Mouse (Mus musculus) gastrocnemius, postnatal 14 days (tissue): ENCODE data around the gene Ccdc186. TPM values are rescaled to one million over a fixed set of nuclear protein-coding genes. Genes with fewer than 3 reads are reported as not detected.
"Not testable (repeated sequence)": the region's sequence is repeated elsewhere in the genome, so short reads cannot be mapped to it uniquely, and the experiment has no call there.

ENCODE experiments used
- DNase-seq: peaks from one replicate; pipeline ENCODE4 v3.0.0; 2021; ENCODE audit warnings: mixed read lengths
- intact Hi-C: fragments of 180-260 bp; cut with DNase I; formaldehyde crosslinking; loops from one replicate; pipeline ENCODE4 v1.15.1; 2025; ENCODE audit warnings: low total_unique reads
- total RNA-seq, 2 experiments: library from RNA; stranded (reverse); gene quantifications; 2 replicates each; pipeline ENCODE4 v1.2.3; 2021

Gene Ccdc186
- total RNA-seq, 2 experiments from 2014 or later = 21.8 to 22.5 TPM

- intact Hi-C loops = no loop called here
- no peak for DNase-seq
These were observed 60.3 kb downstream of the Ccdc186 start for GRCm38 (mm10) chr19:56761727-56762126.

- intact Hi-C loops = no loop called here
These were observed 60.9 kb downstream of the Ccdc186 start for GRCm38 (mm10) chr19:56761096-56761495.

GRCm38 (mm10) chr19:56760306-56760940, 61.6 kb downstream of the Ccdc186 start:
- intact Hi-C loops = no loop called here
- no peak for DNase-seq

More at GRCm38 (mm10) chr19:56761096-56761495, 60.9 kb downstream of the Ccdc186 start:
- DNase-seq = no peak

- intact Hi-C loops = no loop called here
- no peak for DNase-seq
These were observed 62.2 kb downstream of the Ccdc186 start for GRCm38 (mm10) chr19:56759740-56760139.

GRCm38 (mm10) chr19:56758311-56758710, 63.7 kb downstream of the Ccdc186 start:
- no peak for DNase-seq
- intact Hi-C loops = no loop called here

GRCm38 (mm10) chr19:56756412-56756811, 65.6 kb downstream of the Ccdc186 start:
- no peak for DNase-seq
- intact Hi-C loops = no loop called here

GRCm38 (mm10) chr19:56754456-56754855, 67.5 kb downstream of the Ccdc186 start:
- DNase-seq, intact Hi-C loops: not testable (repeated sequence)

- no peak for DNase-seq
- intact Hi-C loops = no loop called here
These were observed 71.3 kb downstream of the Ccdc186 start for GRCm38 (mm10) chr19:56750709-56751108.

- intact Hi-C loops = no loop called here
- no peak for DNase-seq
These were observed 72.6 kb downstream of the Ccdc186 start for GRCm38 (mm10) chr19:56749343-56749742.

GRCm38 (mm10) chr19:56747878-56748277, 74.1 kb downstream of the Ccdc186 start:
- intact Hi-C loops = no loop called here
- no peak for DNase-seq

GRCm38 (mm10) chr19:56746618-56747017, 75.4 kb downstream of the Ccdc186 start:
- no peak for DNase-seq
- intact Hi-C loops = no loop called here

GRCm38 (mm10) chr19:56745528-56745927, 76.5 kb downstream of the Ccdc186 start:
- no peak for DNase-seq
- intact Hi-C loops = no loop called here

- intact Hi-C loops = no loop called here
- no peak for DNase-seq
These were observed 76.9 kb downstream of the Ccdc186 start for GRCm38 (mm10) chr19:56745061-56745460.

Other genes starting within 250 kb of the Ccdc186 start
- under 1 TPM; 0.27 to 0.53 TPM for gene Adrb1, start 100.0 kb downstream of the Ccdc186 start, total RNA-seq
- not detected for gene Tdrd1, start 4.0 kb upstream of the Ccdc186 start, total RNA-seq
- not detected for gene Vwa2, start 52.1 kb upstream of the Ccdc186 start, total RNA-seq
- gene Afap1l2, start 186.0 kb upstream of the Ccdc186 start, total RNA-seq = 10 to 100 TPM in 1 of 2 experiments, 1 to 10 TPM in 1; 6.0 to 11.0 TPM